Mouse (Mus musculus) midbrain, embryonic 12.5 days (tissue): Measurements from ENCODE around the gene Zfp560. TPM values are rescaled to one million over a fixed set of nuclear protein-coding genes. Genes with fewer than 3 reads are reported as not detected.
A peak's percentile ranks its signal among the peaks of the same experiment; 100 is the strongest.
"Not testable (repeated sequence)": the region's sequence is repeated elsewhere in the genome, so short reads cannot be mapped to it uniquely, and the experiment has no call there.

Source experiments
- ATAC-seq: fragments of 200-750 bp; cut with Nextera tagmentation; 2 replicates; pipeline ENCODE4 v1.8.0; 2017; ENCODE audit warnings: low read depth, moderate TSS enrichment, moderate library complexity; ENCODE audit not compliant: low FRiP score
- H3K27ac ChIP-seq: fragments of 300-500 bp; sonication (generic); replicated peaks from 2 replicates; pipeline ENCODE4 v1.5.1; 2016; ENCODE audit warnings: mild to moderate bottlenecking
- H3K27me3 ChIP-seq: fragments of 300-500 bp; sonication (generic); 2 replicates; pipeline ENCODE4 v1.6.1; 2016; ENCODE audit warnings: mild to moderate bottlenecking
- H3K36me3 ChIP-seq: fragments of 300-500 bp; sonication (generic); 2 replicates; pipeline ENCODE4 v1.6.1; 2016
- H3K4me1 ChIP-seq: fragments of 300-500 bp; sonication (generic); 2 replicates; pipeline ENCODE4 v1.6.1; 2016
- H3K4me2 ChIP-seq: fragments of 300-500 bp; sonication (generic); replicated peaks from 2 replicates; pipeline ENCODE4 v1.6.1; 2016; ENCODE audit warnings: mild to moderate bottlenecking, moderate library complexity
- H3K4me3 ChIP-seq: fragments of 300-500 bp; sonication (generic); 2 replicates; pipeline ENCODE4 v1.5.1; 2016; ENCODE audit warnings: mild to moderate bottlenecking
- H3K9ac ChIP-seq: fragments of 300-500 bp; sonication (generic); replicated peaks from 2 replicates; pipeline ENCODE4 v1.6.1; 2016; ENCODE audit warnings: mild to moderate bottlenecking, moderate library complexity
- H3K9me3 ChIP-seq: fragments of 300-500 bp; sonication (generic); 2 replicates; pipeline ENCODE4 v1.6.1; 2016; ENCODE audit warnings: mild to moderate bottlenecking
- WGBS: fragments of 180-500 bp; shearing (Covaris S2); methylation state at CpG from one replicate; pipeline ENCODE4 v1.1.7; 2016; 5-methylcytosine and 5-hydroxymethylcytosine counted together
- polyA plus RNA-seq: library from polyadenylated mRNA; unstranded; fragments of >200 nt; fragmentation: Nextera tagmentation; extraction: Ambion mirVana; gene quantifications from 2 replicates; pipeline ENCODE4 v1.2.1, GENCODE M21; 2016

Gene Zfp560
- 35.9 and 37.5 TPM in 2 replicates for polyA plus RNA-seq

DNA sequence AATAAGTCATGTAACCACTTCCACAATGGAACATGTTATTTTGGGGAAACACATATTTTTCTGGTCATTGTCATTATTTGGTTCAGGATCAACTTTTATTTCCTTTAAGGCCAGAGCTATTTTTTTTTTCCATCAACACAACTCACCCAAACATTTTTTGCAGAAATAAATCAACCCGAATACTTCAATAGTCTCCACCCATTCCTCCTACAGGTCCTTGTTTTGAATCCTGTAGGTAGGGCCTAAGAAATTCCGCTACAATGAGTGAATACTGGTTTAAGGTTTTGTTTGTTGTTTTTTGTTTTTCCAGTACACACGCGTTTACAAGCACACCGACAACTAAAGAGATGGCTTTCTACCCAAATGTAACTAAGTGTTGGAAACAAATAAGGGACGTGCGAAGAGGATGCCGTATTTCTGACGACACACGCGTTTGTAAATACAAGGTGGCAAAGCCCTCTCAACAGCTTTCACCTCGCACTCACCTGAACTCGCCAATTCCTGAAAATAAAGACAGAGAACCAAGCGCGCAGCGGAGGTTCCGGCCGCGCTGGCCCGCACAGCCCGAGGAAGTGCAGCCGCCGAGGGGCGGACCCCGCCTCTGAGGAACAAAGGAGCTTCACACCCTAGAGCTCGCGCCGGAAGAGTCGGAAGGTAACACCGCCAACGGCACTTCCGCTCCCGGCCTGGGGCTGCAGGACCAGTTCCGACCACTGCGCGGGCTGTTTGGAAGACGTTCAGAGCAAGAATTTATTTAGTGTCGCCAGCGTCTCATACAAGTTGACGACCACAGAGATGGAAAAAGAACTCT lies at the start of gene Zfp560:
TSS of gene Zfp560 (minus strand) at position 646 of the 811 bp plus-strand sequence.
- ATAC-seq = peak; percentile 99
- no peaks in the 10 kb centered on the region for H3K27me3 ChIP-seq
- no peaks in the 10 kb centered on the region for H3K36me3 ChIP-seq
- peaks cover 10% of the 10 kb centered on the region for H3K4me1 ChIP-seq
- 0 out of 2 replicates have a peak, but pooled peaks cover 6% of the 10 kb centered on the region for H3K9me3 ChIP-seq
- H3K4me3 ChIP-seq = peak within 1 kb of the TSS; percentile 65
- H3K27ac ChIP-seq = 0 out of 2 replicates have a peak within 1 kb of the TSS, but pooled peaks have one; percentile 56
- peak within 1 kb of the TSS; percentile 62 for H3K4me2 ChIP-seq
- WGBS = 4% methylated on average over 40 of the region's 40 CpGs
- peak within 1 kb of the TSS; percentile 59 for H3K9ac ChIP-seq

DNA sequence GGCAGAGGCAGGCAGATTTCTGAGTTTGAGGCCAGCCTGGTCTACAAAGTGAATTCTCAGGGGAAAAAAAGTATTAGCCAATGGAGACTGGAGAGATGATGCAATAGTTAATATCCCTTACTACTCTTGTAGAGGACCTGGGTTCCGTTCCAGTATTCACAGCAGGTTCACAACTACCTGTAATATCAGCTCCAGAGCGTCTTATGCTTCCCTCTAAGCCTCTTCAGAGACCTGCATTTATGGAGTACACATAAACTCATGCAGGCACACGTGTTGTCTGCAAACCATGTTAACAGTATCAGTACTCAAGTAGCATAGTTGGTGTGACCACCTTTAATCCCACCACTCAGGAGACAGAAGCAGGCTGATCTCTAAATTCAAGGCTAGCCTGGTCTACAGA lies 45.0 kb upstream of the Zfp560 start:
- no peak overlapping the region for H3K4me2 ChIP-seq
- H3K36me3 ChIP-seq = peaks cover 8% of the 10 kb centered on the region
- no peaks in the 10 kb centered on the region for H3K4me1 ChIP-seq
- no peak overlapping the region for H3K4me3 ChIP-seq
- H3K27me3 ChIP-seq = no peaks in the 10 kb centered on the region
- no peak; the same call in 1 of the 2 replicates for ATAC-seq
- H3K9ac ChIP-seq = no peak overlapping the region
- H3K27ac ChIP-seq = no peak overlapping the region
- peaks cover under 1% of the 10 kb centered on the region; the same call in 1 of the 2 replicates for H3K9me3 ChIP-seq
- 88% methylated on average over 3 of the region's 3 CpGs for WGBS

DNA sequence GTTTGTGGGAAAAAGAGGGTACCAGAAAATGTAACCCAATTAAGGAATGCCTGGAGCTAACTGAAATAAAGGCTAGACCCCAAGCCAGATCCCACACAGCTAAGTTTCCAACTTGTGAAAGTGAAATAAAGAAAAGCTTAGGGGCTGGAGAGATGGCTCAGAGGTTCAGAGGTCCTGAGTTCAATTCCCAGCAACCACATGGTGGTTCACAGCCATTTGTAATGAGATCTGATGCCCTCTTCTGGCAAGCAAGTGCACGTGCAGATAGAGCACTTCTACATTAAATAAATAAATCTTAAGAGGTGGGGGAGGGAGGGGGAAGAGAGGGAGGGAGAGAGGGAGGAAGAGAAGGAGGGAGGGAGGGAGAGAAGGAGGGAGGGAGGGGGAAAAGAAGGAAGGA lies 26.5 kb upstream of the Zfp560 start:
- Histone ChIP-seq H3K27ac (no peak overlapping the region), H3K36me3 (no peaks in the 10 kb centered on the region), H3K9ac (no peak overlapping the region), H3K27me3 (no peaks in the 10 kb centered on the region), H3K4me3 (no peak overlapping the region), H3K4me2 (no peak overlapping the region), H3K4me1 (no peaks in the 10 kb centered on the region), H3K9me3 (no peaks in the 10 kb centered on the region)
- ATAC-seq = no peak
- WGBS = 33% methylated on average over 1 of the region's 1 CpGs

- H3K9ac ChIP-seq = no peak overlapping the region
- no peaks in the 10 kb centered on the region for H3K4me1 ChIP-seq
- no peaks in the 10 kb centered on the region for H3K27me3 ChIP-seq
- no peaks in the 10 kb centered on the region for H3K36me3 ChIP-seq
- H3K27ac ChIP-seq = no peak overlapping the region
- 93% methylated on average over 2 of the region's 2 CpGs for WGBS
- H3K9me3 ChIP-seq = no peaks in the 10 kb centered on the region
- H3K4me3 ChIP-seq = no peak overlapping the region
- no peak for ATAC-seq
- no peak overlapping the region for H3K4me2 ChIP-seq
Observed at GRCm38 (mm10) chr9:20409319-20409718, 24.3 kb upstream of the Zfp560 start.

GRCm38 (mm10) chr9:20385343-20385703 lies 346 bp upstream of the Zfp560 start:
- Histone ChIP-seq H3K9ac (peak overlapping the region; percentile 59), H3K4me2 (peak overlapping the region; percentile 62), H3K4me3 (peak overlapping the region; percentile 65), H3K27ac (0 out of 2 replicates have a peak overlapping the region, but pooled peaks have one; percentile 56), H3K9me3 (0 out of 2 replicates have a peak, but pooled peaks cover 4% of the 10 kb centered on the region), H3K36me3 (no peaks in the 10 kb centered on the region), H3K27me3 (no peaks in the 10 kb centered on the region), H3K4me1 (peaks cover 10% of the 10 kb centered on the region)
- 21% methylated on average over 16 of the region's 16 CpGs for WGBS
- no peak; the same call in 1 of the 2 replicates for ATAC-seq

DNA sequence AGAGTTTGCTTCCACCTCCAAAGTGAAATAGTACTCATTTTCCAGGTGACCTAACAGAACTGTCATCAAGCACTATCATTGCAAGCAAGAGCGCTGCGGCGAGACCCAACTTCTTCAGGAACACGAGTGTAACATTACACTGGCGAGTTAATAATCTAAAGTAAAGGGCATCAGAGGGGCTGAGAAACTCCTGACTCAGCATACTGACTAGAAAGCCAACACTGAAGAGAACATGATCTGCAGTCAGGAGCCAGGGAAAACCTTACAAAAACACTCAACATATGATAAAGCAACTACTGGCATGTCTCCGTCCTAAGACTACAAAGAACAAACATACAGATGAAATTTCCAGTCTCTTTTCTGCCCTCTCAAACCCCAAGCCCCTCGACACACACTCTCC lies 1.3 kb downstream of the Zfp560 start:
- 93% methylated on average over 7 of the region's 7 CpGs for WGBS
- Histone ChIP-seq H3K36me3 (no peaks in the 10 kb centered on the region), H3K4me3 (peak overlapping the region; percentile 65; the same call in 1 of the 2 replicates), H3K9me3 (0 out of 2 replicates have a peak, but pooled peaks cover 6% of the 10 kb centered on the region), H3K4me1 (peaks cover 10% of the 10 kb centered on the region), H3K27ac (no peak overlapping the region), H3K27me3 (no peaks in the 10 kb centered on the region), H3K4me2 (peak overlapping the region; percentile 62), H3K9ac (no peak overlapping the region)
- no peak for ATAC-seq

DNA sequence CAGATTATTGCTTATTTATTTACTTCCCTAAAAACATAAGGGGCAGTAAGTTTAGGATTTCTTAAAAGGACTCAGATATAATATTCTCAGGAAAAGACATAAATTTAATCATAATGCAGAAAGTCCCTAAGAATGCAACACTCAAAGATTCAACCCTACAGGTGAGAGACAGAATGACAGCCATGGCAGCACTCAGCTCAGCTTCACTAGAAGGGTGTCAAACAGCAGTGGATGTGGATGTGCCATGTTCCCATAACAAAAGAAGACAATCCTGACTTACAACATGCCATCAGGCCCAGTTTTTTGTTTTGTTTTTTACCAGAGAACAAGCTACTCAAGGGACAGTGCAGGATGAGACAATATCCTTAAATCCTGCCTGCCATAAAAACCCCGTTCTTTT lies 10.3 kb downstream of the Zfp560 start:
- Histone ChIP-seq H3K27me3 (no peaks in the 10 kb centered on the region), H3K4me1 (no peaks in the 10 kb centered on the region), H3K36me3 (no peaks in the 10 kb centered on the region), H3K27ac (no peak overlapping the region), H3K4me2 (no peak overlapping the region), H3K9me3 (peaks cover 19% of the 10 kb centered on the region), H3K9ac (no peak overlapping the region), H3K4me3 (no peak overlapping the region)
- ATAC-seq = no peak
- WGBS = 100% methylated on average over 1 of the region's 1 CpGs

GRCm38 (mm10) chr9:20367311-20367710 lies 17.7 kb downstream of the Zfp560 start:
- Histone ChIP-seq H3K4me2 (no peak overlapping the region), H3K36me3 (peaks cover 19% of the 10 kb centered on the region; the same call in 1 of the 2 replicates), H3K27ac (no peak overlapping the region), H3K9me3 (peaks cover 17% of the 10 kb centered on the region), H3K9ac (no peak overlapping the region), H3K4me1 (no peaks in the 10 kb centered on the region), H3K27me3 (no peaks in the 10 kb centered on the region), H3K4me3 (no peak overlapping the region)
- 94% methylated on average over 2 of the region's 2 CpGs for WGBS
- ATAC-seq = no peak

GRCm38 (mm10) chr9:20348501-20348900 lies 36.5 kb downstream of the Zfp560 start:
- WGBS = 86% methylated on average over 4 of the region's 4 CpGs
- H3K27me3 ChIP-seq = no peaks in the 10 kb centered on the region
- H3K9me3 ChIP-seq = no peaks in the 10 kb centered on the region
- ATAC-seq = no peak
- H3K4me1 ChIP-seq = no peaks in the 10 kb centered on the region
- H3K9ac ChIP-seq = no peak overlapping the region
- no peak overlapping the region for H3K4me3 ChIP-seq
- no peak overlapping the region for H3K27ac ChIP-seq
- H3K36me3 ChIP-seq = peaks cover 36% of the 10 kb centered on the region
- H3K4me2 ChIP-seq = no peak overlapping the region

- no peak within 1 kb of the TSS for H3K9ac ChIP-seq
- H3K27ac ChIP-seq = no peak within 1 kb of the TSS
- H3K36me3 ChIP-seq = no peaks in the 10 kb centered on the region
- H3K27me3 ChIP-seq = no peaks in the 10 kb centered on the region
- H3K4me1 ChIP-seq = no peaks in the 10 kb centered on the region
- no peaks in the 10 kb centered on the region for H3K9me3 ChIP-seq
- H3K4me2 ChIP-seq = no peak within 1 kb of the TSS
- no peak within 1 kb of the TSS for H3K4me3 ChIP-seq
- no peak for ATAC-seq
Observed at GRCm38 (mm10) chr9:20335994-20336393, 49.0 kb downstream of the Zfp560 start, which contains the start of gene Olfr18. Gene Olfr18 (minus strand): TSS chr9:20336094.

DNA sequence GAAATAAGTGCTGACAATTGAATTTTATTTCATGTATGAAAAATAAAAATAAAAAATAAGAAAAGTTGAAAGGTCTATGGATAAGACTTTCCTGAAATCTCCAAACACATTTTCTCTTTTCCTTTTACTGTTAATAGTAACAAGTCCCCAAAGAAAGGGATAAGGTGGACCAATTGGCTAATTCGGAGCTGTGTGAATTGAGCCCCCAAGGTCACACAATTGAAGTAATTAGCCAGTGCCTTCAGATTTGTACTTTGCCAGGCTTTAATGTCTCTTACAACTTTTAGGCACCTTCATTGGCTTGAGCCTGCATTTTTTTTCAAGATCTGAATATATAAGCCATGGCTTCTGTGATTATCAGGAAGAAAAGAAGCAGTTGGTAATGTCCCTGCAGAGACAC lies 86.7 kb downstream of the Zfp560 start, which contains the start of gene Olfr873:
TSS of gene Olfr873 (plus strand) at position 301 of the 400 bp plus-strand sequence.
- no peak within 1 kb of the TSS for H3K9ac ChIP-seq
- 91% methylated on average over 1 of the region's 1 CpGs for WGBS
- H3K4me1 ChIP-seq = no peaks in the 10 kb centered on the region
- no peaks in the 10 kb centered on the region for H3K27me3 ChIP-seq
- 0 out of 2 replicates have a peak, but pooled peaks cover 10% of the 10 kb centered on the region for H3K9me3 ChIP-seq
- H3K4me2 ChIP-seq = no peak within 1 kb of the TSS
- H3K36me3 ChIP-seq = no peaks in the 10 kb centered on the region
- H3K4me3 ChIP-seq = no peak within 1 kb of the TSS
- ATAC-seq = no peak
- no peak within 1 kb of the TSS for H3K27ac ChIP-seq

DNA sequence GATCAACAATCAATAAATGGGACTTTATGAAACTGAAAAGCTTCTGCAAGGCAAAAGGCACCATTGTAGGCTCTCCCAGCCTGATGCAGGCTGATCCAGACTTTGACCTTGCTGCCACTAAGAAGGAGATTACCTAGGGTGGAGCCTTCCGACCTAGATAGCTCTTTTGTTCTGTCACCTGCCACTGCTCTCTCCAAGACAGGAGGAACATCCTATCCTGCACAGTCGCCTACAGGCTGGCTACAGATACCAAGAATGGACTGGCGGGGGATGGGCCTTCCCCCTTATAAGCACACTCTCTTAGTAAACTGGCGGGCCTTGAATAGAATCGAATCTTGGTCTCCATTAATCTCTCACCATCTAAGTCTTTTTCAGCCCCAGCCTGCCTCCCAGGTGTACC lies 89.4 kb downstream of the Zfp560 start:
- not testable (repeated sequence) for H3K36me3 ChIP-seq, H3K9ac ChIP-seq, H3K4me1 ChIP-seq, H3K4me3 ChIP-seq, H3K4me2 ChIP-seq, ATAC-seq, H3K27ac ChIP-seq, H3K27me3 ChIP-seq
- WGBS = 66% methylated on average over 5 of the region's 5 CpGs
- H3K9me3 ChIP-seq = 0 out of 2 replicates have a peak, but pooled peaks cover 10% of the 10 kb centered on the region
